Mouse (Mus musculus) frontal cortex, postnatal 14 days (tissue): ENCODE data around the gene Pim1.

ENCODE experiments used
- DNase-seq, 2 experiments: peaks; one replicate each; pipeline ENCODE4 v3.0.0; 2022; ENCODE audit warnings: low spot score in 2 of 2

Gene Pim1

GRCm38 (mm10) chr17:29528568-29529187, 38.1 kb downstream of the Pim1 start:
- no peak for DNase-seq

DNA sequence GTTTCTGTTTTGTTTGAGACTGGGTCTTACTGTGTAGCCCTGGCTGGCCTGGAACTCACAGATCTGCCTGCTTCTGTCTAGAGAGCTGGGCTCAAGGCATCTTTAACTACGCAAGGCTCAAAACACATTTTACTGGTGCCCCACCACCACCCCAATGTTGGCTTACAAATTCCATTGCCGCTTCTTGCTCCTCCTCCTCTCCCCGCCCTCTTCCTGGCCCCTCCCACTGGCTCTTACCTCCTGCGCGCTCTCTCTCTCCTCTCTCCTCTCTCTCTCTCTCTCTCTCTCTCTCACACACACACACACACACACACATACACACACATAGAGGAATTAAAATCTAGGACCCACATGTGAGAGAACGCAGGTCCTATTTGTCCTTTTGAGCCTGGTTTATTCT, 40.0 kb downstream of the Pim1 start:
- DNase-seq: no peak

GRCm38 (mm10) chr17:29531278-29531677, 40.7 kb downstream of the Pim1 start:
- DNase-seq: no peak

DNA sequence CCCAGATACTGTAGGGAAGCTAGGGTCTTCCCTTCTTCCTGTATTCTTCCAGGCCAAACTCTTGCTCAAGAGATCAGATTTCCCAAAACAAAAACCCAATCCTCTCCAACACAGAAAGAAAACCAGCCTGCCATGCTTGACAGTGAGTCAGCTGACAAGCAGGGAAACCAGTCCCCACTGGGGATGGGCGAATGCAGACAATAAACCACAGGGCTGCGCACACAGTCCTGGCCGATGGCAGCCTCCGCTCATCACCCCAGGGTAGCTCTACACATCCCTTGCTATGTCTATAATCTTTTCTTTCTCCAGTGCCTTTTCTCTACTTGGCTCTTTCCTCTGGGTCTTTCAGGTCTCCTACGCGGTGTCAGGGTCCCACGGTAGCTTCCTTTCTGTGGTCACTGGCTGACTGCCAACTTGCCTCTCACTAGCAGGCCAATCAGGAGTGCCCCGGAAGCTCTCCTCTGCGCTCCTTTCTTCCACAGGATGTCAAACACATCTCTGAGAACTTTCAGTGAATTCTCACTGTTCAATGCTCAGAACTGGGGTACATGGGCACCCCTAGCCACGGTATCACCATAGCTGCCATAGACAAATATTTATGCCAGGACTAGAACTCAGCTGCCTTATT, 41.3 kb downstream of the Pim1 start:
- no peak for DNase-seq

DNA sequence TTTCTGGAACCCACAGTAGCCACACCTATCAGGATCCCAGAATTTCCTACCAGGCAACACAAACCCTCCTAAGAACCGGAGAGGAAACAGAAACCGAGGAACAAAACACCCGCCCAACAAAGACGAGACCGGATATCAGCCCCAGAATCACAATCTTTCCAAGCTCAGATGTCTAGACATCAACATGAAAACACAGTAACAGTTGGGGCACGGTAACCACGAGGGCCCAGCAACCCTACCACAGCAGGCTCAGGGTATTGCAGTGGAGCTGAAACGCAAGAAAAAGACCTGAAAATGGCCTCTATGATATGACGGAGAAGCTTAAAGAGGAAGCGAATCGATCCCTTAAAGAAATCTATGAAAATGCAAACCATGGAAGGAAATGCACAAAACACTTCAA, 43.3 kb downstream of the Pim1 start:
- no peak for DNase-seq

DNA sequence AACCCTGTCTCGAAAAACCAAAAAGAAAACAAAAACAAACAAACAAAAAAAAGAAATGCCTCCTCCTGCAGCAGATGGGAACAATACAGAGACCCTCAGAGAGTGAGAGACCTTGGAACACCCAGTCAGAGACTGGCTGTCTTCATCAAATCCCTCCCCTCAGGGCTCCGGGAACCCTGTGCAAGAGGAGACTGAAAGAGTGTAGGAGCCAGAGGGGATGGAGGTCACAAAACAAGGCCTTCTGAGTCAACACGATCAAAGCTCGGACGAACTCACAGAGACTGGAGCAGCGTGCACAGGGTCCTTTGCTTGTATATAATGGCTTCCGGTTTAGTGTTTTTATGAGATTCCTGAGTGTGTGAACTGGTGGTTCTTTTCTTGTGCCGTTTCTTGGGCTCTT, 49.9 kb downstream of the Pim1 start:
- no peak for DNase-seq

DNA sequence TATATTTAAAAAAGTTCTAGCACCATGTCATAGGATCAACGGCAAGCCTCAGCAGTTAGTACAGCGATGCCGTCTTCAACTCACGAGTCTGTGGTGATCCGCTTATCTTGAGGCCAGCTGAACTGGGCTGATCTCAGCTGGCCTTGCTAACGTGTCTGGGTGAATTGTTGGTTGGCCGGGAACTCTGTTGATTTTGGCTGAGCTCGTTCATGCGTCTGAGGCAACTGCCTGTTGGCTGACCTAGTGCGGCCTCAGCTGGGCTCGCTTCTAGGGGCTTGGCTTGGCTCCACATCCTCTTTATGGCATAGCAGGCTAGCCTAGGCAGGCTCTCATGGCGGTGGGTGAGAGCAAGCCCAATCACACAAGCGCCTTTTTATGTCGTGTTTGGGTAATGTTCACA, 50.9 kb downstream of the Pim1 start:
- DNase-seq: no peak

- DNase-seq: no peak
Observed at GRCm38 (mm10) chr17:29542831-29543690, 52.5 kb downstream of the Pim1 start.

GRCm38 (mm10) chr17:29544064-29544463, 53.5 kb downstream of the Pim1 start:
- no peak for DNase-seq

GRCm38 (mm10) chr17:29545241-29545640, 54.7 kb downstream of the Pim1 start:
- no peak for DNase-seq
